Mouse (Mus musculus): ENCODE data around the gene Rgl2.
"Not testable (repeated sequence)": the region's sequence is repeated elsewhere in the genome, so short reads cannot be mapped to it uniquely, and the experiment has no call there.

Rgl2 gene

GRCm38 (mm10) chr17:33929371-33930279 lies at the start of gene Rgl2:
TSS of gene Rgl2 (plus strand) at chr17:33929543.
- in situ Hi-C loops (cut with MseI, MboI), result no loop called here

- in situ Hi-C loops (cut with MseI, MboI), result not testable (repeated sequence)
Measured at GRCm38 (mm10) chr17:33884320-33884719, 45.0 kb upstream of the Rgl2 start.

GRCm38 (mm10) chr17:33887802-33888201 lies 41.5 kb upstream of the Rgl2 start:
- in situ Hi-C loops (cut with MseI, MboI), result not testable (repeated sequence)

- in situ Hi-C loops (cut with MseI, MboI), result not testable (repeated sequence)
Measured at GRCm38 (mm10) chr17:33888230-33888629, 41.1 kb upstream of the Rgl2 start.

GRCm38 (mm10) chr17:33889941-33890532 lies 39.3 kb upstream of the Rgl2 start:
- in situ Hi-C loops (cut with MseI, MboI), result not testable (repeated sequence)

GRCm38 (mm10) chr17:33890533-33891059 lies 38.7 kb upstream of the Rgl2 start, which contains the start of gene Kifc1:
TSS of gene Kifc1 (minus strand) at chr17:33890661.
- in situ Hi-C loops (cut with MseI, MboI), result no loop called here

- in situ Hi-C loops (cut with MseI, MboI), result no loop called here
Measured at GRCm38 (mm10) chr17:33891357-33891756, 38.0 kb upstream of the Rgl2 start.

- in situ Hi-C loops (cut with MseI, MboI), result not testable (repeated sequence)
Measured at GRCm38 (mm10) chr17:33891892-33892291, 37.5 kb upstream of the Rgl2 start.

GRCm38 (mm10) chr17:33892429-33892828 lies 36.9 kb upstream of the Rgl2 start:
- in situ Hi-C loops (cut with MseI, MboI), result no loop called here

GRCm38 (mm10) chr17:33893011-33893410 lies 36.3 kb upstream of the Rgl2 start:
- in situ Hi-C loops (cut with MseI, MboI), result not testable (repeated sequence)

- in situ Hi-C loops (cut with MseI, MboI), result no loop called here
Measured at GRCm38 (mm10) chr17:33897114-33897794, 32.1 kb upstream of the Rgl2 start.

- in situ Hi-C loops (cut with MseI, MboI), result not testable (repeated sequence)
Measured at GRCm38 (mm10) chr17:33898193-33898592, 31.1 kb upstream of the Rgl2 start.

GRCm38 (mm10) chr17:33899642-33900041 lies 29.7 kb upstream of the Rgl2 start:
- in situ Hi-C loops (cut with MseI, MboI), result no loop called here

- in situ Hi-C loops (cut with MseI, MboI), result no loop called here
Measured at GRCm38 (mm10) chr17:33900281-33900988, 28.9 kb upstream of the Rgl2 start.

- in situ Hi-C loops (cut with MseI, MboI), result no loop called here
Measured at GRCm38 (mm10) chr17:33900989-33901314, 28.4 kb upstream of the Rgl2 start.

- in situ Hi-C loops (cut with MseI, MboI), result no loop called here
Measured at GRCm38 (mm10) chr17:33901653-33902052, 27.7 kb upstream of the Rgl2 start.

- in situ Hi-C loops (cut with MseI, MboI), result no loop called here
Measured at GRCm38 (mm10) chr17:33902079-33902478, 27.3 kb upstream of the Rgl2 start.

- in situ Hi-C loops (cut with MseI, MboI), result no loop called here
Measured at GRCm38 (mm10) chr17:33902491-33902890, 26.9 kb upstream of the Rgl2 start.

- in situ Hi-C loops (cut with MseI, MboI), result not testable (repeated sequence)
Measured at GRCm38 (mm10) chr17:33903911-33904651, 25.3 kb upstream of the Rgl2 start.

GRCm38 (mm10) chr17:33904835-33905234 lies 24.5 kb upstream of the Rgl2 start, which contains the start of gene Platr17:
TSS of gene Platr17 (plus strand) at chr17:33905135.
- in situ Hi-C loops (cut with MseI, MboI), result not testable (repeated sequence)
